Mouse (Mus musculus) midbrain, postnatal 0 days (tissue): ENCODE results near the gene Slc30a4. TPM values are rescaled to one million over a fixed set of nuclear protein-coding genes. Genes with fewer than 3 reads are reported as not detected.

Experiments used
- ATAC-seq: fragments of 200-750 bp; cut with Nextera tagmentation; 2 replicates; pipeline ENCODE4 v1.8.0; 2017; ENCODE audit warnings: moderate number of reproducible peaks, mild to moderate bottlenecking, moderate TSS enrichment, moderate library complexity; ENCODE audit not compliant: low FRiP score
- DNase-seq: peaks from one replicate; pipeline ENCODE4 v3.0.0-alpha.2; 2015; ENCODE audit warnings: low spot score
- H3K27ac ChIP-seq: fragments of 300-500 bp; sonication (generic); 2 replicates; pipeline ENCODE4 v1.5.1; 2014; ENCODE audit warnings: low read depth, mild to moderate bottlenecking, low read length, mixed read lengths
- H3K27me3 ChIP-seq: fragments of 300-500 bp; sonication (generic); 2 replicates; pipeline ENCODE4 v1.6.1; 2014; ENCODE audit warnings: low read length, control low read depth, mixed read lengths; ENCODE audit not compliant: insufficient read depth
- H3K36me3 ChIP-seq: fragments of 300-500 bp; sonication (generic); 2 replicates; pipeline ENCODE4 v1.6.1; 2014; ENCODE audit warnings: low read length, control low read depth, mixed read lengths; ENCODE audit not compliant: insufficient read depth
- H3K4me1 ChIP-seq: fragments of 300-500 bp; sonication (generic); 2 replicates; pipeline ENCODE4 v1.6.1; 2014; ENCODE audit warnings: mild to moderate bottlenecking, control low read depth, antibody characterized with exemption, low read length, mixed read lengths; ENCODE audit not compliant: insufficient read depth
- H3K4me2 ChIP-seq: fragments of 300-500 bp; sonication (generic); 2 replicates; pipeline ENCODE4 v1.6.1; 2014; ENCODE audit warnings: low read depth, mild to moderate bottlenecking, low read length, mixed read lengths; ENCODE audit not compliant: poor library complexity, severe bottlenecking
- H3K4me3 ChIP-seq: fragments of 300-500 bp; sonication (generic); 2 replicates; pipeline ENCODE4 v1.5.1; 2014; ENCODE audit warnings: low read depth, mild to moderate bottlenecking, low read length, moderate library complexity
- H3K9ac ChIP-seq: fragments of 300-500 bp; sonication (generic); replicated peaks from 2 replicates; pipeline ENCODE4 v1.6.1; 2014; ENCODE audit warnings: mild to moderate bottlenecking, low read length, moderate library complexity, mixed read lengths; ENCODE audit not compliant: poor library complexity, severe bottlenecking
- H3K9me3 ChIP-seq: fragments of 300-500 bp; sonication (generic); 2 replicates; pipeline ENCODE4 v1.6.1; 2016; ENCODE audit warnings: low read length, control low read depth
- CTCF ChIP-seq: IDR thresholded peaks from 2 replicates; pipeline ENCODE4 v1.5.1; 2016; ENCODE audit warnings: antibody characterized with exemption, mild to moderate bottlenecking
- WGBS: fragments of 180-500 bp; shearing (Covaris S2); extraction: QIAGEN DNeasy Blood & Tissue Kit; methylation state at CpG from one replicate; pipeline ENCODE4 v1.1.7; 2014; 5-methylcytosine and 5-hydroxymethylcytosine counted together
- polyA plus RNA-seq: library from polyadenylated mRNA; unstranded; fragments of >200 nt; fragmentation: Nextera tagmentation; extraction: Ambion mirVana; gene quantifications from 2 replicates; pipeline ENCODE4 v1.2.1, GENCODE M21; 2015
- total RNA-seq: library from RNA; depleted of rRNA; stranded (reverse); fragments of >200 nt; gene quantifications from 2 replicates; pipeline ENCODE4 v1.2.3, GENCODE M21; 2014

Slc30a4 gene
- total and polyA plus RNA-seq, 2 experiments from 2014 or later, result 6.1 to 31.6 TPM

GRCm38 (mm10) chr2:122697526-122697925, 4.9 kb downstream of the Slc30a4 start:
- no peak for TF ChIP-seq CTCF
- peaks cover 10% of the 10 kb centered on the region; the same call in 1 of the 2 replicates for H3K4me1 ChIP-seq
- H3K27me3 ChIP-seq, result no peaks in the 10 kb centered on the region
- no peaks in the 10 kb centered on the region for H3K36me3 ChIP-seq
- no peak overlapping the region for H3K4me3 ChIP-seq
- H3K27ac ChIP-seq, result no peak overlapping the region
- ATAC-seq, result no peak
- no peak for DNase-seq
- H3K4me2 ChIP-seq, result no peak overlapping the region
- 89% methylated on average over 2 of the region's 2 CpGs for WGBS
- H3K9ac ChIP-seq, result no peak overlapping the region
- no peaks in the 10 kb centered on the region for H3K9me3 ChIP-seq

- H3K9me3 ChIP-seq, result peaks cover 6% of the 10 kb centered on the region
- no peak overlapping the region for H3K9ac ChIP-seq
- H3K27me3 ChIP-seq, result no peaks in the 10 kb centered on the region
- peaks cover 7% of the 10 kb centered on the region; the same call in 1 of the 2 replicates for H3K36me3 ChIP-seq
- no peak overlapping the region for H3K4me2 ChIP-seq
- ATAC-seq, result no peak
- H3K4me3 ChIP-seq, result no peak overlapping the region
- no peak for TF ChIP-seq CTCF
- WGBS, result 80% methylated on average over 6 of the region's 6 CpGs
- H3K4me1 ChIP-seq, result no peaks in the 10 kb centered on the region
- no peak for DNase-seq
- no peak overlapping the region for H3K27ac ChIP-seq
Observed at GRCm38 (mm10) chr2:122686665-122687064, 15.8 kb downstream of the Slc30a4 start.

- Histone ChIP-seq H3K4me1 (no peaks in the 10 kb centered on the region), H3K4me3 (no peak overlapping the region), H3K27ac (no peak overlapping the region), H3K9ac (no peak overlapping the region), H3K4me2 (no peak overlapping the region), H3K9me3 (peaks cover 10% of the 10 kb centered on the region), H3K27me3 (no peaks in the 10 kb centered on the region), H3K36me3 (peaks cover 7% of the 10 kb centered on the region; the same call in 1 of the 2 replicates)
- WGBS, result 78% methylated on average over 1 of the region's 1 CpGs
- ATAC-seq (no peak), DNase-seq (no peak)
- TF ChIP-seq CTCF, result no peak
Observed at GRCm38 (mm10) chr2:122683641-122684040, 18.8 kb downstream of the Slc30a4 start.

GRCm38 (mm10) chr2:122682520-122682919, 19.9 kb downstream of the Slc30a4 start:
- TF ChIP-seq CTCF, result no peak
- 73% methylated on average over 2 of the region's 2 CpGs for WGBS

GRCm38 (mm10) chr2:122681379-122682137, 20.9 kb downstream of the Slc30a4 start:
- Histone ChIP-seq H3K27ac (no peak overlapping the region), H3K4me2 (no peak overlapping the region), H3K9ac (no peak overlapping the region), H3K27me3 (no peaks in the 10 kb centered on the region), H3K4me3 (0 out of 2 replicates have a peak overlapping the region, but pooled peaks have one; percentile 0), H3K36me3 (peaks cover under 1% of the 10 kb centered on the region; the same call in 1 of the 2 replicates), H3K9me3 (peaks cover 10% of the 10 kb centered on the region), H3K4me1 (no peaks in the 10 kb centered on the region)
- 86% methylated on average over 5 of the region's 5 CpGs for WGBS
- no peak for TF ChIP-seq CTCF
- ATAC-seq (peak; percentile 65; the same call in 1 of the 2 replicates), DNase-seq (peak; percentile 6)

More at GRCm38 (mm10) chr2:122682520-122682919, 19.9 kb downstream of the Slc30a4 start:
- no peak overlapping the region for H3K27ac ChIP-seq
- peaks cover 3% of the 10 kb centered on the region; the same call in 1 of the 2 replicates for H3K36me3 ChIP-seq
- ATAC-seq (no peak), DNase-seq (no peak)
- H3K4me1 ChIP-seq, result no peaks in the 10 kb centered on the region
- no peak overlapping the region for H3K9ac ChIP-seq
- H3K4me3 ChIP-seq, result no peak overlapping the region
- H3K4me2 ChIP-seq, result no peak overlapping the region
- H3K9me3 ChIP-seq, result peaks cover 10% of the 10 kb centered on the region
- no peaks in the 10 kb centered on the region for H3K27me3 ChIP-seq

- TF ChIP-seq CTCF, result no peak
- WGBS, result 92% methylated on average over 2 of the region's 2 CpGs
Observed at GRCm38 (mm10) chr2:122675126-122675525, 27.3 kb downstream of the Slc30a4 start.

More at GRCm38 (mm10) chr2:122675126-122675525, 27.3 kb downstream of the Slc30a4 start:
- H3K27me3 ChIP-seq, result no peaks in the 10 kb centered on the region
- H3K9ac ChIP-seq, result no peak overlapping the region
- H3K27ac ChIP-seq, result no peak overlapping the region
- ATAC-seq, result no peak
- no peaks in the 10 kb centered on the region for H3K36me3 ChIP-seq
- H3K4me3 ChIP-seq, result no peak overlapping the region
- no peak for DNase-seq
- no peaks in the 10 kb centered on the region for H3K4me1 ChIP-seq
- no peak overlapping the region for H3K4me2 ChIP-seq
- H3K9me3 ChIP-seq, result no peaks in the 10 kb centered on the region
